Mouse (Mus musculus): ENCODE measurements around the gene Pes1. TPM values are rescaled to one million over a fixed set of nuclear protein-coding genes. Genes with fewer than 3 reads are reported as not detected.
"Not testable (repeated sequence)": the region's sequence is repeated elsewhere in the genome, so short reads cannot be mapped to it uniquely, and the experiment has no call there.

Pes1 gene
- 10 to 100 TPM; 32.2 to 37.1 TPM for total RNA-seq (2021)
- long read RNA-seq, experiment 1, transcript Pes1-201 (15 exons, 2,911 nt) = major isoform, 29 of 32 reads
- long read RNA-seq, experiment 1, partial matches to known transcripts = 3 of 32 reads
- long read RNA-seq, experiment 1, other reads (novel, unspliced or antisense) = 0 of 32 reads
- long read RNA-seq, experiment 2, transcript Pes1-201 (15 exons, 2,911 nt) = major isoform, 19 of 21 reads
- long read RNA-seq, experiment 2, partial matches to known transcripts = 1 of 21 reads
- long read RNA-seq, experiment 2, other reads (novel, unspliced or antisense) = 1 of 21 reads

DNA sequence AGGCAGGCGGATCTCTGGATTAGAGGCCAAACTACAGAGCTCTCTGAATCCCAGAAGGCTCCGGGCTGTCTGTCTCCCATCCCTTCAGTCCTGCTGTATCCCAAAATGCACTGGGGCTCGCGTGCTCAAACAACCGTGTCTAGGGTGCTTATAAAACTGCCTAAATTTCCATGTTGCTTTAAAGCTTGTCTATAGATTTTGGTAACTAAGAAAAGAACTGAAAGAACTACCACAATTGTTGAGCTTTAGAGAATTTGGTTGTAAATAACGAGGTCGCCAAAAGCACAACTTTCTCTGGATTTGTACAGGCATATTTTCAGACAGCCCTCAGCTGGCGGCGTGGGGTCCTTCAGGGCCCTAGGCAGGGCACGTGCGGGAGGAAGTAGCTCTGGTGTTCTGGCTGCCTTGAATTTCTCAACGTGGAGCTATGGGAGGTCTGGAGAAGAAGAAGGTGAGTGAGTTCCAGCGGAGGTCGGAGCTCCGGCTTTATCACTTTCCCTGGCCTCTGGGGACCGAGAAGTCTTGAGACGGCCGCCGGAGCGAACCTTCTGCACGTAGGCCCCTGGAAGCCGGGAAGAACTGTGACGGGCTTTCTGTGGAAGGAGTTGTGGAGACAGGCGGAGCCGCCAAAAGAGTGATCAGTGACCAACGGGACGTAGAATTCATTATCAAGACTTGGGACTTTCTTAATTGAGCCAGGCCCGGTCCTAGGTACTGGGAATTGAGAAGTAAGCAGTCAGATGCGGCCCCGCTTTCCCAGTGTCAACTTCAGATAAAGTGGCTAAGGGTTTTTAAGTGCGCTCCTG lies at the start of gene Pes1:
TSS of gene Pes1 (plus strand) at position 366 of the 806 bp plus-strand sequence.
- DNase-seq = peak; percentile 70
- intact Hi-C loops (cut with DNase I; ENCODE audit: low total_unique reads) = no loop called here

DNA sequence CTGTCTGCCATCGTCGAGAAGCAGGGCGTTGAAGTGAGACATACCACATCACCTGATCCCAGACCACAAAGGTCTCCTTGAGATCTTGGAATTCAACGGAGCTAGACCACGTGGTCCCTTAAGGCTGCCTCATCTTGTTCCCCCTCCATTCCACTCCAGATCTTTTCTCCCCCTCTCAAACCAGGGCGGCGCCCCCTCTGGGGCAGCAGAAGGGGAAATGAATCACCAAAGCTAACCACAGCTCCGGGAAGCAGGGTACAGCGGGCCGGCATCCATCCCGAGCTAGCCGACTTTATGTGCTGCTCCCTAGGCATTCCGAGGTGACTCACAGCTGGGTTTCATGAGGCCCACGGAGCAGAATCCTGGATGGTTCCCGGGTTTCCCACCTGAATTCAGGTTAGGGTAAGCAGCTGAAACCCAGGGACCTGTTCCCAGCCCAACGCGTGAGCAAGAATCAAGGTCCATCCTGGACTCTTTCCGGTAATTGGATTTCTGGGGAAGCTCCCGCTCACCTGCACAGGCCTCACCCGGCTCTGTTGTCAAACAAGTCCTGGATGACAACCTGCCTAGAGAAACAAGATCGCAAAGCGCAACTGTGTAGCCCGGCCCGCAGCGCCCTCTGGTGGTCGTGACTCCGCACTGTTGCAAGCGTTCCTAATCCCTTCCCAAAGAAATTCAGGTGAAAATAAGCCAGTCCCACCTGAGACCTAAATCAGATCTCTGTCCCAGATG lies 49.5 kb upstream of the Pes1 start, which contains the start of gene Slc35e4:
TSS of gene Slc35e4 (minus strand) at position 556 of the 732 bp plus-strand sequence.
- intact Hi-C loops (cut with DNase I; ENCODE audit: low total_unique reads) = no loop called here
- peak; percentile 81 for DNase-seq

DNA sequence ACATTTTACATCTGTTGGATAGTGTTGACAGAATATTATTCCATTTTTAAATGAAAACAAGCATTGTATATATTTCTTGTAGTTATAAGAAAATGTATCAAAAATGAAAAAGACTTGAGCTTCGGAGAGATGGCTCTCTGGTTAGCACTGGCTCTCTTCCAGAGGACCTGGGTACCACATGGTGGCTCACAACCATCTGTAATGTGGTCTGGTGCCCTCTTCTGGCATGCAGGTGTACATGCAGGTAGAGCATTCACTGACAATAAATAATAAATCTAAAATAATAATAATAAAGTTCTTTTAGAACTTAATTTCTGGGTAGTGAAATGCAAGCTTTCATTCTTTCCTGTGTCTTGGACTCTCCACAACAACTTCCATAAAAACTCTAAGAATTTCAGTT lies 45.0 kb upstream of the Pes1 start:
- intact Hi-C loops (cut with DNase I; ENCODE audit: low total_unique reads) = no loop called here

DNA sequence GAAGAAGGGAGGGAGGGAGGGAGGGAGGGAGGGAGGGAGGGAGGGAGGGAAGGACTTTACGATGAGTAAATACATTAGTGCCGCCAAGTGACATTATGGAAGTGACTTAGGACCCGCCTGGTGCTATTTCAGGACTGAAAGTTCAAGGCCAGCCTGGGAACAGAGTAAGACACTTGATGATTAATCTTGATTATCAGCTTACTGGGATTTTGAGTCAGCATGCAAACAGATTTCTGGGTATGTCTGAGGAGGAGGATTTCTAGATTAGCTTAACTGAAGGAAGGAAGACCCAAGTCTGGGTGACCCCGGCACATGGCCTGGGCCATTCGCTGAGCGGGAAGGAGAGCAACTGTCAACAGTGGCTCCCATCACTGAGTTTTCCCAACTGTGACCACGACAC lies 43.3 kb upstream of the Pes1 start:
- intact Hi-C loops (cut with DNase I; ENCODE audit: low total_unique reads) = no loop called here

More for the DNA sequence above, 45.0 kb upstream of the Pes1 start:
- DNase-seq = no peak

DNA sequence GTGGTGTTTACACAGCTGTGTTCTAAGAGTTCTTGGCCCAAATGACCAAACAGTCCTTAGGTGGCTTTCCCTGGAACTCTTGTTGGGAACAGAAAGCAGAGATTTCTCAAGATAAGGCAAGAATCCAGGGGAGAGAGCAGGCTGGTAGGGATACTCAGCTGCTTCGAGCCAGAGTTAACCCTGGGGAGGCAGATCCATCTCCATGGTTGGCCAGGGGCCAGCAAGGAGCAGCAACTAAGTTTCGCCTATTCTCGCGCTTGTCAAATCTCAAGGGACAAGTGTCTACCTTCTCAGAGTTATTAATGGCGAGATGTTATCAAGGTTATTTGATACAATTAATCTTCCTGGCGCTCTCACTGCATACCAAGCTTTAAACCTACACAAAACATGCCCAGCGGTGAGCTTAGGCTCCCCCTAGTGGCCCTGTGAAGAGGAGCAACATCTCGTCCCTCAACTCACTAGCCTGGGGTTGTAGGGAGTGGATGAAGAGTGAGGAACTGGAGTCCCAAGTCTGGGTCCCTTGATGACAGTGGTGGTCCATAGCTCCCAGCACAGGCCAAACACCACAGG lies 42.4 kb upstream of the Pes1 start:
- intact Hi-C loops (cut with DNase I; ENCODE audit: low total_unique reads) = no loop called here
- DNase-seq = no peak

More for the DNA sequence above, 43.3 kb upstream of the Pes1 start:
- DNase-seq = no peak

DNA sequence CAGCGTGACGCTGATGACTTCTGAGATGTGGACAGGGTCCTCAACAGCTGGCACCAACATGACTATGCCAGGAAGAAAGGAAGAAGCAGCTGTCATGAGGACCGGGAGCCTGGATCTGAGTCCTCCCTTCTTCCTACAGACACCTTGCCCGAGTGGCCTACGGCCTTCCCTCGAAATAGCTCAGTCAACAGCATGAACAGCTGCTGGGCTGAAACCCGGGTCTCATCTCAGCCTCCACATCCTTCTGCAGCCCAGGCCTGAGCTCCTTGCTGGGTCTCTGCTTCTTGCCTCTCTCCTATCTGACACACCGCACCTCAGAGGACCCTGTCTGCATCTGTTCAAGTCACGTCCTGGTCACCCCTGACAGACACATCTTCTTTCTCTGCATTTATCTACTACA lies 41.7 kb upstream of the Pes1 start:
- intact Hi-C loops (cut with DNase I; ENCODE audit: low total_unique reads) = no loop called here
- no peak for DNase-seq

DNA sequence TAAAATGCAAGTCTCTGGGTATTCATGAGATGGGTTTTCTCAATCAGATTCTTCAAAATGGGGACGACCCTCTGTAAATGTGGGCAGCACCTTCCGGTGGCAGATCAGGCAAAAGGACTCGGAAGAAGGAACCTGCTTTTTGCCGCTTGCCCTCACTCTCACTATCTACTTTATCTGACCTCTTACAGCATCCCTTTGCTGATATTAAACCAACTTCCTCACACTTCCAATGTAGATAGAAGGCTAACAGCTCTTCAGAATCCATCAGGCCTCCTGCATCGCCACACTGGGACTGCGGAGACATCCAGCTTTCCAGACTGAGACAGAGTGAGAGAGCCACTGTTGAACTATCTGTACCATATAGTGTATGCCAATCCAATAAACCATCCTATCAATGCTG lies 41.0 kb upstream of the Pes1 start:
- intact Hi-C loops (cut with DNase I; ENCODE audit: low total_unique reads) = no loop called here
- no peak for DNase-seq

DNA sequence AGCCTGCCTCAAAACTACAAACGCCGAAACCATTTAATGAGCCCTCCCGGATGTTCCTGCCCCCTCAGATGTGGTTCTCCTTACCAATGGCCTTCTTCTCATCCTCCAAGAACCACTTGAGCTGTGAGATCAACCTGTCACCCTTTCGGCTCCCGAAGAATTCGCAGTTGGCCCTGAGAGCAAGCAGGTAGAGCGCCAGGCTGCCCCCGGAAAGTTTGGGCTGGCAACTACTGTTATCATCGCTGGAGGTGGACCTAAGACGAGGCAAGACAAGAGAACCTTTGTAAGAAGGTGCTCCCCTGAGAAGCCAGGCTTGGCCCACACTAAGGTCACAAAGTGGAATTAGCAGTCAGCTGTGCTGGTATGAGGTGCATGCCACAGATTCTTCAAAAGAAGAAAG lies 37.9 kb upstream of the Pes1 start:
- intact Hi-C loops (cut with DNase I; ENCODE audit: low total_unique reads) = no loop called here
- DNase-seq = no peak

DNA sequence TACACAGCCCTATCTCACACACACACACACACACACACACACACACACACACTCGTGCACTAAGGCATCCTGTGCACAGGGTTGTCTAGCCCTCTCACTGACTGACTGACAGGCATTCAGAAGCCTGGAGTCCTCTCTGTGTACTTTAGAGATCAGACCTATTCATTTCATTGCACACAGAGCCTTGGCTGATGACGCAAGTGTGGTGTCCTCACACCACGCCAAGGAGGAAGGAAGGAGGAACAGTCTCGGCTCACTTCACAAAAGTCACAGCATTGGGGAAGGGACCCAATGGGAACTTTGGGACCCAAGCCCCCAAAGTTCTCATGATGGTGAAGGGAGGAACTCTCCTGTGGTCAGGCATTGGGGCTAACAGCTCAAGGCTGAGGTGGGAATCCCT lies 33.8 kb upstream of the Pes1 start:
- DNase-seq = no peak
- intact Hi-C loops (cut with DNase I; ENCODE audit: low total_unique reads) = no loop called here

DNA sequence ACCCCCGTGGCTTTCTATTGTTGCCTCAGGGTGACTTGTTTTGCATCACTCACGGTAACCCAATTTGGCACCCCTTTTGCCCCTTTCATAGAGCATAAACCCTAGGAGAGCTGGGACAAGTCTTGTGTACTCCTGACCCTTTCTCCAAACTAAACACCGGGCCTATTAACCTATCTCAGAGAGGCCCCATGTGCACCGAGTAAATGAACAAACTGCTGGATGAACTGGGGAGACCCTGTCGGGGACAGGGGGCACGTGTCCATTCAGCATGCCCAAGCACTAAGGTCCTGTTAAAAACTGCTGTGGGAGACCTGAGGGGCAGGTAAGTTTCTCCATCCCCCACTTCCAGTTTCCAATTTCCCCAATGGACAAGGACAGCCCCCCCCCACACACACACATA lies 32.8 kb upstream of the Pes1 start:
- DNase-seq = no peak
- intact Hi-C loops (cut with DNase I; ENCODE audit: low total_unique reads) = no loop called here

DNA sequence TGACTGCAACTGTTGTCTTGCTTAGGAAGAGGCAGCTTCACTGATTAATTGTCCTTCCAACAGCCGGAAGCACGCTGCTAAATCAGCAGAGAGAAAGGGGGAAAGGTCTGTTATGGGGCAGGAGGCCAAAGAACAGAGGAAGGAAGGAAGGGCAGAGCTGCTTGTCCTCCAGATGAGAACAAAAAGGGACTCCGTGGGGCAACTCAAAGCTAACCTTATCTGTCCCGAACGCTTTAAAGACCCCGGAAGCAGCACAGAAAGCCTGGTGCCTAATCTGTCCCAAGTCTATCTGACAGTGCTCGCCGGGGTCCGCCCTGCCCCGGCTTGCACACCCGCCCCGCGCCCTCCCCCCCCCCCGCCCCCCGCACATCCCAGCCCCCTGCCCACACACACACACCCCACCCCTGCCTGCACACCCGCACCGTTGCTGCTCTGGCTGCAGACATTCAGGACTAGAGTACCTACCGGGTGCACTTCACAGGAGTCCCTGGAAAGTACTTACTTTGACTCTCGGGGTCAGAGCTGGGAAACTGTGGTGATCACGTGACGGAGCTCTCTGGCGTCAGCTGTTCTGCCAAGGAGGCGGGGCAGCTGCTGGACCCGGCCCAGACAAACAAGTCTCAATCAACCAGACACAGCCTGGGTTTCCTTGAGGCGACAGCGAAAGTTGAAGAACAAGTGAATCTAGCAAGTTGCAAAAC lies 32.1 kb upstream of the Pes1 start, which contains the start of gene Tcn2:
TSS of gene Tcn2 (minus strand) at position 649 of the 701 bp plus-strand sequence.
- intact Hi-C loops (cut with DNase I; ENCODE audit: low total_unique reads) = no loop called here
- DNase-seq = peak; percentile 88

DNA sequence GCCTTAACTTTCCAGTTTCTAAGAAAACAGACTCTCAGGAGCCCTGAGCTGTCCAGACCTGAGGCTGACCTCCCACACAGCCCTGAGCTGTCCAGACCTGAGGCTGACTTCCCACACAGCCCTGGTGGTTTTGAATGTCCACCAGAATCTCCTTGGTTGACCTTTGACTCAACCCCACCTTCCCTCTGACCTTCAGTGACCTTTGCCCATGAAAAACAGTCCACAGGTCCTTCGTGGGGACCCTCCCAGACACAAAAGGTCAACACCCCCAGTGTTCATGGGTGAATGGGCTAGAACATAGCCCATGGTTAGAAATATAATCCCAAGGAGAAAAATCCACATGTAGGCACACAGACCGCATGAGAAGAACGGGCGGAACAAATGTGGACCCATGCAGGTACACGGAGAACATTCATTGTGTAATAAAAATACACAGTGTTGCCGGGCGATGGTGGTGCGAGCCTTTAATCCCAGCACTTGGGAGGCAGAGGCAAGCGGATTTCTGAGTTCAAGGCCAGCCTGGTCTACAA lies 30.0 kb upstream of the Pes1 start:
- intact Hi-C loops (cut with DNase I; ENCODE audit: low total_unique reads) = no loop called here
- DNase-seq = no peak

DNA sequence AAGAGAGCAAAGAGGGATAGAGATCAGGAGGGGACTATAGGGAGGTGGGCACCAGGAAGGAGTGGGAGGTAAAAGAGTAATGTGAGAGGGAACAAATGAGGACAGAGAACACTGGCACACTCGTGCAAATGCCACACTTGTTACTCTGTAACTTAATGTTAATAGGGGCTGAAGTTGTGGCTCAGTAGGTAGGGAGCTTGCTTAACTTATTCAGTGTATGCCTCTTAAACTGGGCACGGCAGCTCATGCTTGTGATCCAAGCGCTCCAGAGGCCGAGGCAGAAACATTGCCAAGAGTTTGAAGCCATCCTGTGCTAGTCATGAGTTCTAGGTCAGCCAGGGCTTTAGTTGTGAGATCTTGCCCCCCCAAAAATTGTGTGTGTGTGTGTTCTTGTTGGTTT lies 28.6 kb upstream of the Pes1 start:
- DNase-seq = no peak
- intact Hi-C loops (cut with DNase I; ENCODE audit: low total_unique reads) = no loop called here

DNA sequence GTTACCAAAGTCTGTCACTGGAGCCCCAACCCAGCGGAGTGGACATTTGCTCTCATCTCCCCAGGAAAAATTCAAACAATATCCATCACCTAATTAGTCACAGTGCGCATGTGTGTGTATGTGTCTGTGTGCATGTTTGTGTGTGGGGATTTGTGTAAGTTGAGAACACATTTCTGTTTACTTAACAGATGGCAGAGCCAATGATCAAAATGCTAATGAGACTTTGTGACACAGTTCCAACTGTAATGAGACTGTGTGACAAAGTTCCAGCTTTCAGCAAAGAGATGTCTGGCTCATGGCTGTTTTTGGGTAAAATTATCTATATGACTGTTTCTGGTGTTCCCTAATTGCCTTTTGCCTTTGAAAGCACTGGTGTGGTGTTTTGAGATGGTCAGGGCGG lies 27.5 kb upstream of the Pes1 start:
- intact Hi-C loops (cut with DNase I; ENCODE audit: low total_unique reads) = no loop called here
- no peak for DNase-seq

DNA sequence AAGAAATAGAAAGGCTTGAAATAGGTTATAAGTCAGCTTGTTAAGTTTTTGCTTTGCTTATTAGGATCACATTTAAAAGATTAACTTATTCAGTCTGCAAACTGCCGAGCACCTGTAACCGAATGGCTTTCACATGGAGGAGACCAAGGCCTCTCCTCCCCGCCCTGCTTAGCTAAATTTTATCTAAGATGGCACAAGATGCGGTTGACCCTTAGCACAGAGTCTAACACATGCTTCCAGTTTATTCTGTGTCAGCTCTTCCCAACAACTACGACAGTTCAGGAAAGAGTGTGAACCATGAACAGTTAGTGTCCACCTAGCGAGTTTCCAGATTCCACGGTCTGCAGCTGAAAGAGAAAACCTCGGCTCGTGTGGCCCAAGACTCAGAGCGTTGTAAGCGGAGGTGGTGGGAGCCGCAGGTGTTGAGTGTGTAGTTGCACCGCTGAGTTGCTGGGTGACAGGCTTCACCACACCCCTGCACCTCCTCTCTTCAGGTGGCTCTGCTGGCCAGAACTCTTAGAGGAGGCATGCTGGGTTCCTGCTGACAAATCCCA lies 26.4 kb upstream of the Pes1 start:
- no peak for DNase-seq
- intact Hi-C loops (cut with DNase I; ENCODE audit: low total_unique reads) = no loop called here

DNA sequence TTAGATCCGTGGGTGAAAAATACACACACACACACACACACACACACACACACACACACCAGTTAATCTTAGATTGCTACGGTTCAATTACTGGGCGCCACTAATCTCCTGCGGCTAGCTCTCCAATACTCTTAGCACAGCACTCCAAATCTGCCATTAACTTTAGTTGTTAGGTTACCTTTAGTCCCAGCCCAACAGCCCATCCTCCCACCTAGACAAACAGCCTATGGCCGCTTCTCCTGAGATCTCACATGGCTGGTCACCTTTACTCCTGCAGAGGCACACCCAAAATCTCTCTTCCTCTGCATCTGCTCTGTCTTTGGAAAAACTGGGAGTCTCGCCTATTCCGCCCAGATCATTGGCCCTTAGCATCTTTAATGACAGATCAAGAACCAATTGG lies 22.4 kb upstream of the Pes1 start:
- intact Hi-C loops (cut with DNase I; ENCODE audit: low total_unique reads) = no loop called here
- no peak for DNase-seq

DNA sequence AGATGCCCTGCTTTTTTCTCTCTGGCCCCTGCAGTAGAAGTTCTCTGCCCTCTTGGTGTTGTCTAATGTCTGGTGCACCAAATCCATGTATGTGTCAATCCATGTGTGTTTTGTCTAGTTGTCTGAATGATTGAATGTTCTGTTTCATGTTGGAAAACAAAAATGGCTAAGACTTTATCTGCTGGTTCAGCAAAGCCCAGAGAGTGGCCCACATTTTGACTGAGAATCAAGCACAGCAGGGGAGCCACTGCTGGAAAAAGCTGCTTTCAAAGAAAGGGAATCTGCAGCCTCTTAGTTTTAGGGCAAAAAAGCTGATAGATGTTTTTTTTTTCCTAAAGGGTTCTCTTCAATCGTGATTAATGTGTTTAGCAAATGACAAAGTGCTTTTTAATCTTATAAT lies 17.4 kb upstream of the Pes1 start:
- no peak for DNase-seq
- intact Hi-C loops (cut with DNase I; ENCODE audit: low total_unique reads) = no loop called here

DNA sequence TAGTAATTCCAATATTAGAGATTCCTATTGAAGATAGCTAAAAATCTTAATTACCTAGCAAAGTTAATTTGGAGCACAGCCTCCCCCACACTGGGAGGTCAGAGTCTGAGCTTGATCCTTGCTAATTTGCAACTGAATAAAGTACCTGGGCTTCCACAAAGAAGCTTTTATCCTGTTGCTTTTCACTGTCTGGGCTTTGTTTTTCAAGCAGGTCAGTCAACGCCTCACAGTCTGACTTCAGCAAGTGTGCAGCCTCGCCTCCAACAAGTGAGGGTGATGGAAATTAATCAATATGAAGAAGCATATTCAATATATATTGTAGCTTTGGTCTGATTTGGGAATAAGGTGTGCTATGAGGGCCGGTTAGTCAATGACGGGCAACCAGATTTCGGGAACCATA lies 8.9 kb upstream of the Pes1 start:
- intact Hi-C loops (cut with DNase I; ENCODE audit: low total_unique reads) = not testable (repeated sequence)

DNA sequence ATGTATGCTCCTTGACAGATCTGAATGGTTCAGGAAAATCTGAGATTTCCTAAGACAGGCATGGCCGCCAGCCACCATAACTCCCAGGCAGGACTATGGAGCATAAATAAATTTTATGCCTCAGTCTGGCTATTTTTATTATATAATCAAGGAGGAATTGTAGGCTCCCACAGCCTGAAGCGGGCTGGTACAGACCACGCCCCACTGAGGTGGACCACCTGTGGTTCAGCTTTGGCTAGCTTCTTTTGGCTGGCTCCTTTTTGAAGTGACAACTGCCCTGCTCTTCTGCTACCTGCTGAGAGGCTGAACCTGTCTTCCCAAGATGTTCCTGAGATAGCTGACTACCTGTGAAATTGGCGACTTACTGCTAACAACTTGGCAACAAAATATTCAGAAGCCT lies 8.4 kb upstream of the Pes1 start:
- DNase-seq; intact Hi-C loops (cut with DNase I; ENCODE audit: low total_unique reads): not testable (repeated sequence)

More for the DNA sequence above, 8.9 kb upstream of the Pes1 start:
- DNase-seq = not testable (repeated sequence)

Measured in gastrocnemius, postnatal 14 days (tissue).